Mouse (Mus musculus) embryonic facial prominence, embryonic 14.5 days (tissue): Measurements from ENCODE around the gene Trim40. TPM values are rescaled to one million over a fixed set of nuclear protein-coding genes. Genes with fewer than 3 reads are reported as not detected.

Experiments
- polyA plus RNA-seq: library from polyadenylated mRNA; unstranded; fragments of >200 nt; fragmentation: Nextera tagmentation; extraction: Ambion mirVana; gene quantifications from 2 replicates; pipeline ENCODE4 v1.2.1, GENCODE M21; 2014

Gene Trim40
- polyA plus RNA-seq, 1 experiment from 2014 or later = not detected

Other genes starting within 250 kb of the Trim40 start
- not detected in 2 replicates for gene H2-M9, start 247.5 kb downstream of the Trim40 start, polyA plus RNA-seq
- gene H2-M1, start 217.9 kb downstream of the Trim40 start, polyA plus RNA-seq = not detected in 2 replicates
- not detected in 2 replicates for gene H2-M10.5, start 117.2 kb downstream of the Trim40 start, polyA plus RNA-seq
- gene H2-M10.6, start 78.0 kb downstream of the Trim40 start, polyA plus RNA-seq = not detected in 2 replicates
- 28.5 and 31.9 TPM in 2 replicates for gene Trim26, start 53.0 kb downstream of the Trim40 start, polyA plus RNA-seq
- 0.10 and 0.15 TPM in 2 replicates for gene Trim15, start 22.9 kb downstream of the Trim40 start, polyA plus RNA-seq
- gene Trim10, start 20.5 kb downstream of the Trim40 start, polyA plus RNA-seq = 3.6 and 3.7 TPM in 2 replicates
- not detected in 2 replicates for gene Trim31, start 8.0 kb upstream of the Trim40 start, polyA plus RNA-seq
- gene Rnf39, start 52.8 kb upstream of the Trim40 start, polyA plus RNA-seq = 1.2 and 2.7 TPM in 2 replicates
- 125 and 130 TPM in 2 replicates for gene Ppp1r11, start 61.6 kb upstream of the Trim40 start, polyA plus RNA-seq
- gene Znrd1, start 68.4 kb upstream of the Trim40 start, polyA plus RNA-seq = 89.6 and 94.7 TPM in 2 replicates
- gene Znrd1as, start 68.5 kb upstream of the Trim40 start, polyA plus RNA-seq = 5.9 and 6.1 TPM in 2 replicates
- gene 2410137M14Rik, start 91.1 kb upstream of the Trim40 start, polyA plus RNA-seq = not detected in 2 replicates
- gene H2-M5, start 99.4 kb upstream of the Trim40 start, polyA plus RNA-seq = 0.21 and 0.22 TPM in 2 replicates
- gene Zfp57, start 111.0 kb upstream of the Trim40 start, polyA plus RNA-seq = 45.5 and 64.8 TPM in 2 replicates
- gene Mog, start 133.3 kb upstream of the Trim40 start, polyA plus RNA-seq = 0.12 and 0.22 TPM in 2 replicates
- 8.4 and 10.2 TPM in 2 replicates for gene Gabbr1, start 155.8 kb upstream of the Trim40 start, polyA plus RNA-seq
- 0.12 TPM in 1 of 2 replicates, not detected in the other for gene Olfr90, start 198.4 kb upstream of the Trim40 start, polyA plus RNA-seq
- 0.04 TPM in 1 of 2 replicates, not detected in the other for gene Olfr91, start 208.2 kb upstream of the Trim40 start, polyA plus RNA-seq
- not detected in 2 replicates for gene Olfr92, start 230.0 kb upstream of the Trim40 start, polyA plus RNA-seq